Mouse (Mus musculus) stomach, postnatal 0 days (tissue): ENCODE measurements at regions not wholly inside any gene's neighbourhood (a gene's known extent, or its start where the extent isn't known, plus 50 kb on each side); places are given as distances from the start of the nearest gene placed in this dataset.

Source experiments
- CTCF ChIP-seq: IDR thresholded peaks from 2 replicates; pipeline ENCODE4 v1.5.1; 2016; ENCODE audit warnings: antibody characterized with exemption, low read depth, mild to moderate bottlenecking, moderate library complexity
- EP300 ChIP-seq: optimal IDR thresholded peaks from 2 replicates; pipeline ENCODE3; 2016; ENCODE audit warnings: antibody characterized with exemption

DNA sequence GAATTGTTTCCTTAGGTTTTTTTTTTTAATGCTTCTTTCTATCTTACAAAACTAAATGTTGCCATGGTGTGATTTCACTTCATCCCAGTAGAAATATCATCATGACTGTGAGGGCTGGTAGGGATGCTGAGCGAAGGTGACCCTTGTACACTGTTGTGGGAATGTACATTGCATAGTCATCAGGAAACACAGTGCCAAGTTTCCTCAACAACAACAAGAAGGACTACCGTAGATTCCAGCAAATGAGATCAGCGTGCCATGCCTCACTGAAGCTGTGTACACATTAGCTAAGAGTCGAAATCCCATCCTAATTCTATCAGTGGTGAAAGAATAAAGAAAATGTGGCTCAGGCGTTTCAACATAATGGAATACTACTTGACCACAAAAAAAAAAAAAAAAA lies 57.1 kb upstream of the Cep78 start:
- TF ChIP-seq CTCF (no peak), EP300 (no peak)
